Comparison of ENCODE assay signal across 24 mouse cellular contexts in genomic region chr13:92708466-92708865, GRCm38 (mm10).
DNase-seq lines count a peak whose midpoint lies in the region; ATAC-seq and TF ChIP-seq lines count a peak whose summit lies in the region.
"Had no signal": no experiment of that assay in that cellular context is flagged by ENCODE, and none has a peak within 500 bp of the region (broad histone marks: within the 10 kb centered on the region; RNA-seq: fewer than 3 reads in every experiment).

No protein-coding gene starts in this region.

- no peak overlapping the region for H3K4me2 ChIP-seq in liver, postnatal 0 days (ENCODE audit: low read depth, low read length)
- H3K4me2 ChIP-seq in neural tube, embryonic 15.5 days, result no peak overlapping the region
- no peak overlapping the region for H3K4me2 ChIP-seq in stomach, postnatal 0 days (replicated peaks; ENCODE audit: low read depth)
- no peak overlapping the region for H3K4me2 ChIP-seq in intestine, postnatal 0 days (replicated peaks; ENCODE audit: low read depth)
- H3K4me2 ChIP-seq: embryonic facial prominence, embryonic 13.5 days; embryonic facial prominence, embryonic 15.5 days; forebrain, embryonic 12.5 days had no signal

- no peaks in the 10 kb centered on the region for H3K4me1 ChIP-seq in heart, embryonic 10.5 days
- peaks cover 9% of the 10 kb centered on the region; the same call in 1 of the 2 replicates for H3K4me1 ChIP-seq in liver, postnatal 0 days (ENCODE audit: insufficient read depth)
- peaks cover 9% of the 10 kb centered on the region; the same call in 1 of the 2 replicates for H3K4me1 ChIP-seq in neural tube, embryonic 15.5 days
- H3K4me1 ChIP-seq in stomach, postnatal 0 days (replicated peaks; ENCODE audit: control insufficient read depth, insufficient read depth), result no peaks in the 10 kb centered on the region
- H3K4me1 ChIP-seq in intestine, postnatal 0 days (replicated peaks; ENCODE audit: control insufficient read depth, insufficient read depth, low read length), result no peaks in the 10 kb centered on the region
- H3K4me1 ChIP-seq: embryonic facial prominence, embryonic 13.5 days; embryonic facial prominence, embryonic 15.5 days had no signal

- no peak for TF ChIP-seq EP300 in liver, postnatal 0 days (IDR thresholded peaks at IDR 0.05; ENCODE audit: low read depth)
- no peak for TF ChIP-seq EP300 in stomach, postnatal 0 days (optimal IDR thresholded peaks at IDR 0.05)

- no peak overlapping the region for H3K4me3 ChIP-seq in heart, embryonic 10.5 days
- no peak overlapping the region for H3K4me3 ChIP-seq in liver, postnatal 0 days (ENCODE audit: low read depth, low read length)
- H3K4me3 ChIP-seq in neural tube, embryonic 15.5 days (replicated peaks), result no peak overlapping the region
- H3K4me3 ChIP-seq in stomach, postnatal 0 days (ENCODE audit: low read depth, low read length), result no peak overlapping the region
- no peak overlapping the region for H3K4me3 ChIP-seq in intestine, postnatal 0 days (ENCODE audit: low read depth, low read length)
- H3K4me3 ChIP-seq: embryonic facial prominence, embryonic 13.5 days; embryonic facial prominence, embryonic 15.5 days; erythroblast, embryonic 14.5 days; forebrain, embryonic 10.5 days; forebrain, embryonic 12.5 days had no signal

- no peak overlapping the region for H3K27ac ChIP-seq in heart, embryonic 10.5 days
- no peak overlapping the region for H3K27ac ChIP-seq in liver, postnatal 0 days (ENCODE audit: low read depth)
- H3K27ac ChIP-seq in neural tube, embryonic 15.5 days (replicated peaks), result no peak overlapping the region
- H3K27ac ChIP-seq in stomach, postnatal 0 days (replicated peaks), result no peak overlapping the region
- H3K27ac ChIP-seq in intestine, postnatal 0 days (ENCODE audit: low read depth, low read length), result no peak overlapping the region
- H3K27ac ChIP-seq: embryonic facial prominence, embryonic 13.5 days; embryonic facial prominence, embryonic 15.5 days; forebrain, embryonic 10.5 days; forebrain, embryonic 12.5 days had no signal

- peaks cover 28% of the 10 kb centered on the region; the same call in 1 of the 2 replicates for H3K36me3 ChIP-seq in heart, embryonic 10.5 days
- peaks cover 32% of the 10 kb centered on the region for H3K36me3 ChIP-seq in liver, postnatal 0 days (replicated peaks; ENCODE audit: insufficient read depth, low read length)
- peaks cover 36% of the 10 kb centered on the region for H3K36me3 ChIP-seq in neural tube, embryonic 15.5 days
- H3K36me3 ChIP-seq in stomach, postnatal 0 days (ENCODE audit: control insufficient read depth, insufficient read depth, low read length), result 0 out of 2 replicates have a peak, but pooled peaks cover 12% of the 10 kb centered on the region
- peaks cover 30% of the 10 kb centered on the region; the same call in 1 of the 2 replicates for H3K36me3 ChIP-seq in intestine, postnatal 0 days (ENCODE audit: control insufficient read depth, insufficient read depth)
- H3K36me3 ChIP-seq: forebrain, embryonic 12.5 days had no signal

- DNase-seq in heart, embryonic 10.5 days (ENCODE audit: low spot score), result peak; percentile 57
- no peak for DNase-seq in heart, postnatal 14 days
- DNase-seq in liver, postnatal 0 days, result peak; percentile 8
- no peak for DNase-seq in liver
- DNase-seq in neural tube, embryonic 10.5 days (ENCODE audit: extremely low spot score, low spot score), result peak; percentile 8
- DNase-seq in stomach, postnatal 0 days (ENCODE audit: low spot score), result peak; percentile 7
- DNase-seq: adrenal gland, adult 2 months; adrenal gland, postnatal 10 days; adrenal gland, postnatal 25 days; cerebellum, adult 11 months; cerebellum, adult 18-20 months; cerebellum, adult 8-10 months; cerebellum, adult 9-11 months; cerebellum, postnatal 14 days; cerebellum, postnatal 36 days; embryo, embryonic 11 days had no signal

- no peaks in the 10 kb centered on the region for H3K27me3 ChIP-seq in heart, embryonic 10.5 days (ENCODE audit: insufficient read depth, poor library complexity, severe bottlenecking)
- H3K27me3 ChIP-seq in liver, postnatal 0 days (ENCODE audit: insufficient read depth, low read length), result no peaks in the 10 kb centered on the region
- no peaks in the 10 kb centered on the region for H3K27me3 ChIP-seq in neural tube, embryonic 15.5 days (replicated peaks)
- no peaks in the 10 kb centered on the region for H3K27me3 ChIP-seq in stomach, postnatal 0 days (ENCODE audit: control insufficient read depth, insufficient read depth, low read length)
- H3K27me3 ChIP-seq in intestine, postnatal 0 days (replicated peaks; ENCODE audit: control insufficient read depth, insufficient read depth, low read length), result no peaks in the 10 kb centered on the region
- H3K27me3 ChIP-seq: embryonic facial prominence, embryonic 13.5 days; embryonic facial prominence, embryonic 15.5 days had no signal

- no peaks in the 10 kb centered on the region for H3K9me3 ChIP-seq in heart, embryonic 10.5 days
- H3K9me3 ChIP-seq in liver, postnatal 0 days (ENCODE audit: low read length), result no peaks in the 10 kb centered on the region
- H3K9me3 ChIP-seq in neural tube, embryonic 15.5 days (replicated peaks), result no peaks in the 10 kb centered on the region
- no peaks in the 10 kb centered on the region for H3K9me3 ChIP-seq in stomach, postnatal 0 days (ENCODE audit: control insufficient read depth, low read length)
- H3K9me3 ChIP-seq in intestine, postnatal 0 days (ENCODE audit: control insufficient read depth), result no peaks in the 10 kb centered on the region
- H3K9me3 ChIP-seq: embryonic facial prominence, embryonic 13.5 days; embryonic facial prominence, embryonic 15.5 days; forebrain, embryonic 10.5 days; forebrain, embryonic 12.5 days had no signal

- intact Hi-C loops in heart, postnatal 14 days (cut with DNase I), result no loop called here

- no peak for TF ChIP-seq CTCF in liver, postnatal 0 days (IDR thresholded peaks at IDR 0.05; ENCODE audit: low read depth)
- TF ChIP-seq CTCF in stomach, postnatal 0 days (IDR thresholded peaks at IDR 0.05; ENCODE audit: low read depth), result no peak
- TF ChIP-seq CTCF in intestine, postnatal 0 days (IDR thresholded peaks at IDR 0.05; ENCODE audit: low read depth), result no peak

- no peak for ATAC-seq in liver, postnatal 0 days
- ATAC-seq in neural tube, embryonic 15.5 days (ENCODE audit: low FRiP score), result no peak
- ATAC-seq in stomach, postnatal 0 days (ENCODE audit: low FRiP score, low TSS enrichment), result no peak
- no peak for ATAC-seq in intestine, postnatal 0 days
- ATAC-seq: forebrain, embryonic 14.5 days had no signal

- H3K9ac ChIP-seq in liver, postnatal 0 days (replicated peaks), result no peak overlapping the region
- no peak overlapping the region for H3K9ac ChIP-seq in neural tube, embryonic 15.5 days (replicated peaks)
- H3K9ac ChIP-seq in stomach, postnatal 0 days (ENCODE audit: low read length), result no peak overlapping the region
- no peak overlapping the region for H3K9ac ChIP-seq in intestine, postnatal 0 days (ENCODE audit: low read depth, low read length)
- H3K9ac ChIP-seq: embryonic facial prominence, embryonic 13.5 days; embryonic facial prominence, embryonic 15.5 days; forebrain, embryonic 12.5 days had no signal

- WGBS in heart, embryonic 10.5 days, result 72% methylated on average over 1 of the region's 1 CpGs
- 91% methylated on average over 1 of the region's 1 CpGs for WGBS in liver, postnatal 0 days (ENCODE audit: insufficient replicate concordance)
- WGBS in neural tube, embryonic 15.5 days, result 85% methylated on average over 1 of the region's 1 CpGs
- 84% methylated on average over 1 of the region's 1 CpGs for WGBS in stomach, postnatal 0 days
- 93% methylated on average over 1 of the region's 1 CpGs for whole genome bisulfite sequencing in intestine, postnatal 0 days

Comparison
In these comparisons a context has a peak if more than half of its experiments do, and no peak if none do; other contexts are left out.
1. DNase-seq: peak in heart, embryonic 10.5 days (single experiment), liver, postnatal 0 days (single experiment), neural tube, embryonic 10.5 days (single experiment) and stomach, postnatal 0 days (single experiment); none in heart, postnatal 14 days (0 of 2) and liver (single experiment).